21 mouse cellular contexts compared by ENCODE assay signal in the genomic region with DNA sequence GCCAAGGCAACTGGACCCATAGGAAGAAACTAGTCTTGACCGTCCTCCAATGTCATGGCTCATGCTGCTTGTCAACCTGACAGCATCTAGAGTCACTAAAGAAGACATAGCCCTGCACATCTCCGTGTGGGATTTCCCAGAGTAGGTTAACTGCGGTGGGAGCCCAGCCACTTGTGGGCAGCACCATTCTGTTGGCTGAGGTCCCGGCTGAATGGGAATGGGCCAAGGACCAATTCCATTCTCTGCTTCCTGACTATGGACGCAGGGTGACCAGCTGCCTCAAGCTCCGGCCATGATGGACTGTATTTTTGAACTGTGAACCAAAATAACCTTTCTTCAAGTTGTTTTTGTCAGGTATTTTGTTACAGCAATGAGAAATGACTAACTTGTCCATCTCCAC. TPM values are rescaled to one million over a fixed set of nuclear protein-coding genes. Genes with fewer than 3 reads are reported as not detected.
DNase-seq lines count a peak whose midpoint lies in the region; ATAC-seq lines count a peak whose summit lies in the region.
"Had no signal": no experiment of that assay in that cellular context is flagged by ENCODE, and none has a peak within 500 bp of the region (broad histone marks: within the 10 kb centered on the region; RNA-seq: fewer than 3 reads in every experiment).

No protein-coding gene starts in this region.

- no peak overlapping the region for H3K4me3 ChIP-seq in midbrain, embryonic 11.5 days (ENCODE audit: low read depth, low read length)
- H3K4me3 ChIP-seq in midbrain, embryonic 10.5 days = no peak overlapping the region

- H3K27me3 ChIP-seq in midbrain, embryonic 11.5 days (ENCODE audit: control insufficient read depth, insufficient read depth, low read length) = no peaks in the 10 kb centered on the region
- no peaks in the 10 kb centered on the region for H3K27me3 ChIP-seq in midbrain, embryonic 10.5 days (ENCODE audit: low read depth, poor library complexity, severe bottlenecking)
- H3K27me3 ChIP-seq: Patski had no signal

- peak; percentile 61 to 63 for DNase-seq in cerebellum, postnatal 10 days
- no peak for DNase-seq in cerebellum, adult 9-10 months
- DNase-seq in cerebellum, postnatal 14 days = peak; percentile 11 to 56
- DNase-seq in cerebellum, adult 18-20 months = no peak
- DNase-seq in midbrain, embryonic 11.5 days (ENCODE audit: low spot score, missing footprints) = peak; percentile 19
- no peak for DNase-seq in midbrain, embryonic 10.5 days (ENCODE audit: low spot score)
- DNase-seq: adrenal gland, adult 2 months; adrenal gland, adult 8-10 months; adrenal gland, postnatal 10 days; adrenal gland, postnatal 14 days; adrenal gland, postnatal 25 days; adrenal gland, postnatal 36 days; B cell, adult 2 months; cerebellum, adult 11 months; cerebellum, adult 11-12 months; cerebellum, adult 2 months had no signal

- no peaks in the 10 kb centered on the region for H3K9me3 ChIP-seq in midbrain, embryonic 11.5 days (ENCODE audit: control insufficient read depth, low read length)
- H3K9me3 ChIP-seq in midbrain, embryonic 10.5 days (replicated peaks) = no peaks in the 10 kb centered on the region
- H3K9me3 ChIP-seq: G1E had no signal

- no peak for ATAC-seq in midbrain, embryonic 11.5 days (ENCODE audit: low FRiP score)
- ATAC-seq: activated CD4-positive, CD25-positive, alpha-beta regulatory T cell, adult 4 months; CD4-positive, CD25-positive, alpha-beta regulatory T cell, adult 4 months; Patski had no signal

- no peak overlapping the region for H3K9ac ChIP-seq in midbrain, embryonic 11.5 days (ENCODE audit: low read length)

- H3K27ac ChIP-seq in midbrain, embryonic 11.5 days (ENCODE audit: low read depth, low read length) = no peak overlapping the region
- H3K27ac ChIP-seq in midbrain, embryonic 10.5 days (replicated peaks) = no peak overlapping the region

- WGBS in midbrain, embryonic 11.5 days = 89% methylated on average over 6 of the region's 6 CpGs
- 91% methylated on average over 6 of the region's 6 CpGs for WGBS in midbrain, embryonic 10.5 days

- no peaks in the 10 kb centered on the region for H3K36me3 ChIP-seq in midbrain, embryonic 11.5 days (ENCODE audit: control insufficient read depth, insufficient read depth, low read length)
- H3K36me3 ChIP-seq in midbrain, embryonic 10.5 days = no peaks in the 10 kb centered on the region
- H3K36me3 ChIP-seq: G1E had no signal

- no peaks in the 10 kb centered on the region for H3K4me1 ChIP-seq in midbrain, embryonic 11.5 days (ENCODE audit: control insufficient read depth, insufficient read depth, low read length)
- peaks cover 10% of the 10 kb centered on the region for H3K4me1 ChIP-seq in midbrain, embryonic 10.5 days

- no peak overlapping the region for H3K4me2 ChIP-seq in midbrain, embryonic 11.5 days

RNA-seq across cellular contexts. Expression of gene Lbp, which starts 15.3 kb away (rescaled TPM):
- polyA plus RNA-seq in midbrain, embryonic 11.5 days (2014; fragmentation: Nextera tagmentation; extraction: Ambion mirVana) = 2.3 and 2.8 TPM in 2 replicates
- polyA plus RNA-seq in midbrain, embryonic 10.5 days (2016; fragmentation: Nextera tagmentation; extraction: Ambion mirVana) = 1.6 and 2.0 TPM in 2 replicates
- polyA plus RNA-seq: C2C12, G1E had no signal

RNA-seq across cellular contexts. Expression of gene Snhg11, which starts 53.8 kb away (rescaled TPM):
- polyA plus RNA-seq in midbrain, embryonic 11.5 days (2014; fragmentation: Nextera tagmentation; extraction: Ambion mirVana) = 19.8 and 24.1 TPM in 2 replicates
- 36.4 and 55.1 TPM in 2 replicates for polyA plus RNA-seq in midbrain, embryonic 10.5 days (2016; fragmentation: Nextera tagmentation; extraction: Ambion mirVana)
- polyA plus RNA-seq: C2C12, G1E, Patski had no signal

Comparison
In these comparisons a context has a peak if more than half of its experiments do, and no peak if none do; other contexts are left out.
1. DNase-seq: peak in cerebellum, postnatal 10 days (2 of 2), cerebellum, postnatal 14 days (2 of 2) and midbrain, embryonic 11.5 days (single experiment); none in cerebellum, adult 9-10 months (single experiment), cerebellum, adult 18-20 months (0 of 2) and midbrain, embryonic 10.5 days (single experiment).